Mouse (Mus musculus): ENCODE data around the gene Ism1. TPM values are rescaled to one million over a fixed set of nuclear protein-coding genes. Genes with fewer than 3 reads are reported as not detected.

The Ism1 gene
- total RNA-seq, 2 experiments from 2014 or later, result 6.0 TPM

- Histone ChIP-seq H3K27ac (no peak overlapping the region), H3K4me3 (no peak overlapping the region)
- DNase-seq (ENCODE audit: low spot score in 2 of 2), result no peak
- TF ChIP-seq CTCF (conservative IDR thresholded peaks at IDR 0.05), result no peak
Observed at GRCm38 (mm10) chr2:139682540-139682939, 4.6 kb downstream of the Ism1 start.

GRCm38 (mm10) chr2:139689442-139690003, 11.5 kb downstream of the Ism1 start:
- no peak for DNase-seq (ENCODE audit: low spot score in 2 of 2)
- H3K27ac ChIP-seq, result no peak overlapping the region
- no peak for TF ChIP-seq CTCF (conservative IDR thresholded peaks at IDR 0.05)

GRCm38 (mm10) chr2:139693521-139693920, 15.5 kb downstream of the Ism1 start:
- TF ChIP-seq CTCF (conservative IDR thresholded peaks at IDR 0.05), result no peak
- Histone ChIP-seq H3K27ac (no peak overlapping the region), H3K4me3 (no peak overlapping the region)
- no peak for DNase-seq (ENCODE audit: low spot score in 2 of 2)

More at GRCm38 (mm10) chr2:139689442-139690003, 11.5 kb downstream of the Ism1 start:
- no peak overlapping the region for H3K4me3 ChIP-seq

- no peak overlapping the region for H3K27ac ChIP-seq
- DNase-seq (ENCODE audit: low spot score in 2 of 2), result no peak
- H3K4me3 ChIP-seq, result no peak overlapping the region
- no peak for TF ChIP-seq CTCF (conservative IDR thresholded peaks at IDR 0.05)
Observed at GRCm38 (mm10) chr2:139694638-139695037, 16.7 kb downstream of the Ism1 start.

- Histone ChIP-seq H3K27ac (no peak overlapping the region), H3K4me3 (no peak overlapping the region)
- TF ChIP-seq CTCF (conservative IDR thresholded peaks at IDR 0.05), result no peak
- DNase-seq (ENCODE audit: low spot score in 2 of 2), result peak; percentile 21 to 43
Observed at GRCm38 (mm10) chr2:139696578-139696977, 18.6 kb downstream of the Ism1 start.

GRCm38 (mm10) chr2:139700609-139701008, 22.6 kb downstream of the Ism1 start:
- DNase-seq (ENCODE audit: low spot score in 2 of 2), result no peak
- no peak overlapping the region for H3K4me3 ChIP-seq
- H3K27ac ChIP-seq, result no peak overlapping the region
- TF ChIP-seq CTCF (conservative IDR thresholded peaks at IDR 0.05), result peak; percentile 26

GRCm38 (mm10) chr2:139704951-139705350, 27.0 kb downstream of the Ism1 start:
- no peak overlapping the region for H3K4me3 ChIP-seq
- DNase-seq (ENCODE audit: low spot score in 2 of 2), result no peak
- TF ChIP-seq CTCF (conservative IDR thresholded peaks at IDR 0.05), result no peak
- H3K27ac ChIP-seq, result no peak overlapping the region

- Histone ChIP-seq H3K27ac (no peak overlapping the region), H3K4me3 (no peak overlapping the region)
- DNase-seq (ENCODE audit: low spot score in 2 of 2), result no peak
- no peak for TF ChIP-seq CTCF (conservative IDR thresholded peaks at IDR 0.05)
Observed at GRCm38 (mm10) chr2:139708194-139708899, 30.4 kb downstream of the Ism1 start.

- Histone ChIP-seq H3K4me3 (no peak overlapping the region), H3K27ac (no peak overlapping the region)
- no peak for DNase-seq (ENCODE audit: low spot score in 2 of 2)
- TF ChIP-seq CTCF (conservative IDR thresholded peaks at IDR 0.05), result no peak
Observed at GRCm38 (mm10) chr2:139711640-139712039, 33.7 kb downstream of the Ism1 start.

GRCm38 (mm10) chr2:139712046-139712445, 34.1 kb downstream of the Ism1 start:
- DNase-seq (ENCODE audit: low spot score in 2 of 2), result no peak
- no peak overlapping the region for H3K27ac ChIP-seq
- TF ChIP-seq CTCF (conservative IDR thresholded peaks at IDR 0.05), result no peak
- no peak overlapping the region for H3K4me3 ChIP-seq

- TF ChIP-seq CTCF (conservative IDR thresholded peaks at IDR 0.05), result no peak
- DNase-seq (ENCODE audit: low spot score in 2 of 2), result no peak
- Histone ChIP-seq H3K4me3 (no peak overlapping the region), H3K27ac (no peak overlapping the region)
Observed at GRCm38 (mm10) chr2:139714206-139714605, 36.2 kb downstream of the Ism1 start.

GRCm38 (mm10) chr2:139717772-139718171, 39.8 kb downstream of the Ism1 start:
- Histone ChIP-seq H3K4me3 (no peak overlapping the region), H3K27ac (no peak overlapping the region)
- no peak for TF ChIP-seq CTCF (conservative IDR thresholded peaks at IDR 0.05)
- no peak for DNase-seq (ENCODE audit: low spot score in 2 of 2)

GRCm38 (mm10) chr2:139722700-139723099, 44.7 kb downstream of the Ism1 start:
- DNase-seq (ENCODE audit: low spot score in 2 of 2), result peak; percentile 28 to 64
- peak; percentile 88 for TF ChIP-seq CTCF (conservative IDR thresholded peaks at IDR 0.05)
- Histone ChIP-seq H3K4me3 (no peak overlapping the region), H3K27ac (no peak overlapping the region)

- Histone ChIP-seq H3K27ac (no peak overlapping the region), H3K4me3 (no peak overlapping the region)
- DNase-seq (ENCODE audit: low spot score in 2 of 2), result no peak
- no peak for TF ChIP-seq CTCF (conservative IDR thresholded peaks at IDR 0.05)
Observed at GRCm38 (mm10) chr2:139723304-139723703, 45.3 kb downstream of the Ism1 start.

All from layer of hippocampus, adult 2 months (tissue).